Mouse (Mus musculus) MEL (cell line): ENCODE measurements around the gene Arhgap24.

Experiments used
- CTCF ChIP-seq, 3 experiments: IDR thresholded peaks in 2 of 3; conservative IDR thresholded peaks in 1 of 3; 2 replicates each; pipeline ENCODE4 v1.5.1; 2011 to 2012; ENCODE audit warnings: low read length in 3 of 3, low read depth in 2 of 3, mild to moderate bottlenecking in 2 of 3, improper control_type of control experiment in 1 of 3, inconsistent platforms in 1 of 3, mixed read lengths in 1 of 3, moderate library complexity in 1 of 3; ENCODE audit not compliant: control insufficient read depth in 1 of 3, insufficient read depth in 1 of 3, poor library complexity in 1 of 3, severe bottlenecking in 1 of 3
- GABPA ChIP-seq: IDR thresholded peaks from 2 replicates; pipeline ENCODE4 v1.6.1; 2012; ENCODE audit warnings: low read depth, mild to moderate bottlenecking, inconsistent platforms, low read length, improper control_type of control experiment, moderate library complexity
- GATA1 ChIP-seq: IDR thresholded peaks from 2 replicates; pipeline ENCODE4 v1.6.1; 2011; ENCODE audit warnings: low read depth, low read length, improper control_type of control experiment
- JUND ChIP-seq: IDR thresholded peaks from 2 replicates; pipeline ENCODE4 v1.6.1; 2011; ENCODE audit warnings: low read depth, mild to moderate bottlenecking, improper control_type of control experiment, low read length
- MAX ChIP-seq: IDR thresholded peaks from 2 replicates; pipeline ENCODE4 v1.6.1; 2011; ENCODE audit warnings: low read length, improper control_type of control experiment
- NELFE ChIP-seq: IDR thresholded peaks from 2 replicates; pipeline ENCODE4 v1.6.1; 2011; ENCODE audit warnings: low read depth, low read length, improper control_type of control experiment
- TBP ChIP-seq: IDR thresholded peaks from 2 replicates; pipeline ENCODE4 v1.8.0; 2011; ENCODE audit warnings: low read depth, low read length, improper control_type of control experiment

DNA sequence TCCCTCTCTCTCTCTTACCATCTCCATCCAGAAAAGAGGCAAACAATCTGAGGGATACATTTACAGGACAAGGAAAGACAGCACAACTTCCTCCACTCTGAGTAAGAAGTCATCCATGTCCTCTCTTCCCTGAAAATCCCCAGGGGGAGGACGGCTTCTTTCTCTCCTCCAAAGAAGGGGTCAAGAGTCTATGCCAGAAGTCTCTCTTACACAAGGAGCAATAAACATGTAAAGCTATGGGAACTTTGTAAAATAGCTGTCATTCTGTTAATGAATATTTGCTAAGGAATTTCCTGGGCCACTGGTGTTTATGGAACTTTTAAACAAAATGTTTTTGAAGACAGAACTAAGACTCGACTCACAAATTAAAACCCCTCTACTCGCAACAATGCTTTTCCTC lies 248.3 kb downstream of the Arhgap24 start:
- TF ChIP-seq GATA1 (no peak), CTCF (IDR thresholded peaks at IDR 0.05 in 2 of 3, conservative IDR thresholded peaks at IDR 0.05 in 1 of 3; ENCODE audit: control insufficient read depth in 1 of 3, insufficient read depth in 1 of 3, low read depth in 2 of 3, low read length in 3 of 3, poor library complexity in 1 of 3, severe bottlenecking in 1 of 3) (no peak), GABPA (no peak), TBP (no peak), NELFE (no peak), MAX (no peak), JUND (no peak)
